Mouse (Mus musculus) layer of hippocampus, adult 9-11 months (tissue): ENCODE results near the gene Bbs10.
A peak's percentile ranks its signal among the peaks of the same experiment; 100 is the strongest.

Source experiments
- DNase-seq: peaks from one replicate; pipeline ENCODE4 v3.0.0; 2022

Gene Bbs10

DNA sequence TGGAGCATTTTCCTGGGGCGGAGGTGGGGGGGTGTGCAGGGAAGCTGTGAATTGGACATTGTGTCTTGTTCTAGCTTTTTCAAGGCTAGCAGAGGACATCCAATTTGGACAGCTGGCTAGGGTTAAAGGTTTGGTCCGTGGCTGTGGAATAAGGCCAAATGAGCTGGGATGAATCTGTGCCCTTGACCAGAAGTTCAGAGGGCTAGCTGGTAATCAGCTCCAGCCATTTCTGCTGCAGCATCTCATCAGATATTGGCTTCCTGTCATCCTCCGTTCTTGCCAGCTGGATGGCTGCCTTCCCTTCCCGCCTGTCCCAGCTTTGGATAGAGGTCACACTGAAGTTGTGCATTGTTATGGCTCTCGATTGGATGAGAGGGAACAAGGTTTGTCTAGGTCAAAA lies 30.8 kb downstream of the Bbs10 start:
- DNase-seq, result no peak

GRCm38 (mm10) chr10:111334902-111335301 lies 36.4 kb downstream of the Bbs10 start:
- DNase-seq, result no peak

GRCm38 (mm10) chr10:111335517-111336352 lies 37.3 kb downstream of the Bbs10 start:
- no peak for DNase-seq

- DNase-seq, result no peak
Observed at GRCm38 (mm10) chr10:111336353-111336713, 37.9 kb downstream of the Bbs10 start.

DNA sequence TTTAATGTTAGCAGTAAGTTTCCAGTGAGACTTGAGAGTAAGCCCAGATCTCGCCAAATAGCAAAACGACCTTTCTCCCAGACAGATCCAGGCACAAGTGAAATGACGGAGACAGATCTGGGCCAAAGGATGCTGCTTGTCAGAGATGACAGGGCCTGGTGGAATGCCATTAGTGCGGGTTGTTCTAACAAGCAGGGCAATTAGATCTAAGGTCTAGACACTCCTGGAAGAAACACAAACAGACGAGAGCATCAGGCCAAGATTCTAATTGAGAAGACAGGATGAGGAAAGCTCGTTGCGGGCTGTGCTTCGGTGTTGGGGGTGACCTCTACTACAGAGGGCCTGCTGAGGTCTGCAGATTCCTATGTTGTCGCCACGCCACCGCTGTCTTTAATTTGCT lies 40.8 kb downstream of the Bbs10 start:
- no peak for DNase-seq

GRCm38 (mm10) chr10:111341761-111342160 lies 43.3 kb downstream of the Bbs10 start:
- no peak for DNase-seq

- peak; percentile 16 for DNase-seq
Observed at GRCm38 (mm10) chr10:111343555-111343954, 45.1 kb downstream of the Bbs10 start.

DNA sequence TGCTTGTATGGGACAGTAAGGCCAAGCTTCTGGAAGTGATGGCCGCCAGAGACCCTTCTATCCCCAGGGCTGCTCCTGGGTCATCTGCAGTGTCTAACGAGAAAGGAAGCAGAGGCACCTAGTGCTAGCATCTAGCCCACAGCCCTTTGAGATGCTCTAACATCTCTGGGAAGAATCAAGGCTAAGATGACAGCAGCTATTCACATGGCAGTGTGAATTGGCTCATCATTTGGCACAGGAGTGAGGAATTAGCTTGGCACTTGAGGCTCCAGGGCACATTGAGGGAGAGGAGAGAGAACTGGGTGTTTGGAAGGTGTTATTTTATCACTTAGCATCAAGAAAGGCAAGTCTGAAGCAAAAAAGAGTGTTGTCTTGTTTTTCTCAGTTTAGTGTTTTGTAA lies 49.8 kb downstream of the Bbs10 start:
- DNase-seq, result no peak
